Mouse (Mus musculus) 3T3-L1 (cell line): ENCODE measurements at regions not wholly inside any gene's neighbourhood (a gene's known extent, or its start where the extent isn't known, plus 50 kb on each side); places are given as distances from the start of the nearest gene placed in this dataset.

Experiments used
- DNase-seq: peaks from one replicate; pipeline ENCODE4 v3.0.0-alpha.2; 2015; ENCODE audit warnings: low read depth, low spot score

- DNase-seq: peak; percentile 8
These were observed 106.3 kb downstream of the Cysltr2 start for GRCm38 (mm10) chr14:72942571-72942970.

- no peak for DNase-seq
These were observed 109.9 kb downstream of the Cysltr2 start for GRCm38 (mm10) chr14:72939067-72939393.

DNA sequence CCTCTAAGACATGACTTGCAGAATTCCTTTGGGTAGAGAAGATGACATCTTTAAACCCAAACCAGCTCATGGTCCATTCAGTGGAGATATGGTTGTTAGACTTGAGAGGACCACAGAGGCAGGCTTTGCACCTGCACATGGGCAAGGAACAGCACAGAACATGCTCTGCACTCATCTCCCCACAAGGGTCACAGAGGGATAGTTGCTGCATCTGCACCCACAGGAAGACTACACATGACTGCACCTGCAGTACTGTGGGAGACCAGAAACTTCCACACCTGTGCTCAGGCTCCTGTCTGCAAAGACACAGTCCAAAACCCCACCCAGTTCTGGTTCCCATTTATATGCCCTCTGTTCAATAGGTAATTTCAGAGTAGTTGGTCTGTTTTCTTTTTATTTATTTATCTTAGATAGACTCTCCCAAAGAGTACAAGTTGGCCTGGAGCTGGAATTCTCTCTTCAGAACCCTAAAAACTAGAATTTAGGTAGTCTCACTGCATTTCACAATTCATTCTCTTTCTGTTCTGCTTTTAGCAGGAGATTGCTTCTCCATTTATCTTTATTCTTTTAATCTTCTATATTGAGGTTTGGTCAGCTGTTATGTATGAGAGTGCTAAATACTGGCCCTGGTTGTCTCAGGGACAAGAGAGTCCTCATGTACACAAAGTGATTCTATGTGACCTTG lies 110.4 kb downstream of the Cysltr2 start:
- DNase-seq: no peak

- DNase-seq: no peak
These were observed 115.3 kb downstream of the Cysltr2 start for GRCm38 (mm10) chr14:72933598-72933997.

DNA sequence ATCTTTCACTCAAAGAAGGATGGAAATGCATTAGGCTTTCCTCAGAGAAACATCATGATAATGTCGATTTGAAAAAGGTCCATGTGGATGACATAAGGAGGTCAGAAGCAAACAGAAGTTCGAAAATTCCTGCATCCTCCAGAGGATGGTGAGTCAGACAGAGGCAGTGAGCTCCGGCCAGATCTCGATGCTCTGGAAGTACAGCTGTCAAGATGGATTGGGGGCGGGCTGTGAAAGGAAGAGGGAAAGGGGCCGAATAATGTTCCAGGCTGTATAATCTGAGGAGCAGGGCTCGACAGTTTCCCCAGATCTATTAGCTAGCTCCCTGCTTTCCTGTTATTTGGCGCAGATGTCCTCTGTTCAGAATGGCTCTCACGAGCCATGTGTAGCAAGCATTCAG lies 116.6 kb downstream of the Cysltr2 start:
- DNase-seq: peak; percentile 58

DNA sequence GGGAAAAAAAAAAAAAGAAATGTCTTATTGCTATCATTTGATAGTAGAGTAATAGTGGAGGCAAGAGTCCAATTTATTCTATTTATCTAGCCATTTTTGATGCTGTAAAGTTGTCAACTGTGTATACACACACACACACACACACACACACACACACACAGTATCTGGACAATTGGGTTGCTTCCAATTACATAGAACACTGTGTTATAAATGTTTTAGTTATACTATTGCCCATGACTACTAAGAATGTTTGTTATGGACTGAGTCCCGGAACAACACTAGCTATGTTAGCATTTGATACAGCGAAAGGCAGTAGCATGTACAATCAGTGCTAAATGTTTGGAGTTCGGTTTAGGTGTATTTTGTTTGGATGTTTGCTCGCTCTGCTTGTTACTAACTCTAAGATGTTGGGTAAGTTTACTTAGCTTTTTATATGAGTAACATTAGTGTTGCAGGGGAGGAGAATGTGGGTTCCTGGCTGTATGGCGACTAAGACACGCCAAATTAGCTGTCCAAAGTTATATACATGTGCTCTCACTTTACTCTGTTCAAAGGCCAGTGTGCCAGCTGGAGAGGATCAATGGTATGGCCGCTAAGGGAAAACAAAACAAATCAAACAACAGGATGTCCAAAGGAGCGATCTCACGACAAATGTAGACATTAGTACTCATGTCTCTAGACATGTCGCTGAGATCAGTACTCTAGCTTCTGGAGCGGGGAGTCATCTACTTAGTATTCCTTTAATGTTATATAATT lies 147.6 kb downstream of the Cysltr2 start:
- DNase-seq: no peak

- no peak for DNase-seq
These were observed 149.3 kb downstream of the Cysltr2 start for GRCm38 (mm10) chr14:72899630-72900029.

DNA sequence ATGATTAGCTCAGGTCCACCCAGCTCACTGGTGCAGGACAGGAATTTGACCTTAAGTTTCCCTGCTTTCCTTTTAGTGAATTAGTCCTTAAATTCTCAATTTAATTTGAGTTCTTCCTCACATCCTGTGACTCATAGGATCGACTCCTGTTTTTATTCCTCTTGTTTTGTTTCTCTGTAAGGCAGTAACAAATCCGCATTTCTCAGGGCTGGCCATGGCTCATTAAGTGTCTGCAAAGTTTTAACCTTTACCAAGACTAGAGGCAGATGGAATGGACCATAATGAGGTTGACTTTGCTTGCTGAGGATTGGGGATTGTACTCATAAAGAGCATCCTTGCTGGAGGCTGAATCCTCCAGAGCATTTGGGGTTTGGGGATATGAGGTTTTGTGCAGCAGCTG lies 156.6 kb downstream of the Cysltr2 start:
- DNase-seq: peak; percentile 31

GRCm38 (mm10) chr14:72889663-72890062 lies 159.3 kb downstream of the Cysltr2 start:
- DNase-seq: no peak

DNA sequence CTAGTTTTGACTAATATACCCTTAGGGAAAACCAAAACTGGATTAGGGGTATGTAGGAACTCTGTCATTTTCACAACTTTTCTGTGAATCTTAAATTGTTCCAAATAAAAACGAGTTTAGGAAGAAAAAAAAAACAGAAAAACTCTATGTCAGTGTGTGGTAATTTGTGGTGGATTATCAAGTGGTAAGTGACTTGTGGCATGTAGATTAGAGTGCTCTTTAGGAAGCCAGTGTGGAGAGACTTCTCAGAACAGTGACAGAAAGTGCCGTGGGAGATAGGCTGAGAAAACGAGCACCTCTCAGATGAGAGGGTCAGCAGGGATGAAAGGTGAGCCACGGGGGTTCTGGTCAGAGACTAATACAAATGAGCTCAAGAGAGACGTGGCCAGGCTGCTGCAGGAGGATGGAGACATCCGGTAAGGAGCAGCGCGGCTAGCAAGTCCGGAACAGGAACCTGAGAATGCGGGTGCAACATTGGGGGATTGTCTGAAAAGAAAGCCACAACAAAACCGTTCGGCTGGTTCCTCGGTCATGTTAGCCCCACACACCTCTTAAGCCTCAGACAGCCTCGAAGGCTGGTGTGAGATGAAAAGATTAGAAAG lies 161.3 kb downstream of the Cysltr2 start:
- DNase-seq: no peak

- no peak for DNase-seq
These were observed 162.0 kb downstream of the Cysltr2 start for GRCm38 (mm10) chr14:72886935-72887369.

DNA sequence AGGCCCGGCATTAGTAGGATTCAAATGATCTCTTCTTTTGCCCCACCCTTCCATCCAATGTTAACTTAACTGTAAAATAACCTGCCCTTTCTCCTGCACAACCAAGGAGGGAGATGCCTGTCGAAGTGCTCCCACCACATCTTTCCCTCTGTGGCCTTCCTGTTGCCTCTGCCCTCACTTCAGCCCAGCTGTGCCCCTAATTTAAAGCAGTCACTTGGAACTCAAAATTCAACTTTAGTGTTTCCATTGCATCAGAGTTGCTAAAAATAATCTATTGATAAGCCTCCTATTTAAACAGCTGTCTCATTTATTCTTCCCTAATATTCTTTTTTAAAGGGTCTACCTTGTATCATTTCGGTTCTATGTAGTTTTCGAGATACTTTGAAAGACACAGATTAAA lies 163.1 kb downstream of the Cysltr2 start:
- no peak for DNase-seq

DNA sequence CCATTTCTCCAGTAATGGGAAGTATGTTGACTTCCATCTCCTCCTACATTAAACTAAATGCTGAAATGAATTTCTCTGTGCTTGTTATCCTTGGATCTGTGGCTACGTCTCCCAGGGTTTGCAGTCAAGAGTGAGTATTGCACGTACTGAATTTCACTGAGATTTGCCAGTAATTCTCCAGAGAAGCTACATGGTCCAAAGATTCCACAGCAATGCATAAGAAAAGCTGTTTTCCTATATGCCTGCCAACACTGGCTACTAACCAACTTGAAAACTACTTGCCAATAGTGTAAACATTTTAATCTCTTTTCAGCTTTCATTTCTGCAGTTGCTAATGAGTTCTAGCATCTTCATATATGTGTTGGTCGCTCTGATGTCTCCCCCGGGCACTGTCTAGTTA lies 164.4 kb downstream of the Cysltr2 start:
- DNase-seq: peak; percentile 7

DNA sequence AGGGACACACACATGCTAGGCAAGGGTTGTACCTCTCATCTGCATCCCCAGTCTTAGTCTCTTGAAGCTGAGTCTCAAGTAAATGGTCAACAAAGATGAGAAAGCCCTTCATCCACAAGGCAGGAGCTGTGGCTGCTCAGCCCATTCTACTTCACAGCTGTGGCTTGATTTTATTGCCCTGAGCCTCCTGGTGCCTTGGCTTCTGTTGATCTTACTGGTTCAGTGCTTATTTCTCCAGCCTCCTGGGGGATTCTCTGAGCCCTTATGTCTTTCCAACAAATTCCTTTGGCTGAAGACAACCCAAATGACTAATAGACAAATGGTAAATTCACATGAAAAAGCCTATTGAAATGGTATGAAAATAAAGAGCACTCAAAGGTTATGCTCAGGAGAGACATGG lies 167.3 kb upstream of the Fndc3a start:
- DNase-seq: peak; percentile 20

- no peak for DNase-seq
These were observed 163.7 kb upstream of the Fndc3a start for GRCm38 (mm10) chr14:72873494-72873893.

DNA sequence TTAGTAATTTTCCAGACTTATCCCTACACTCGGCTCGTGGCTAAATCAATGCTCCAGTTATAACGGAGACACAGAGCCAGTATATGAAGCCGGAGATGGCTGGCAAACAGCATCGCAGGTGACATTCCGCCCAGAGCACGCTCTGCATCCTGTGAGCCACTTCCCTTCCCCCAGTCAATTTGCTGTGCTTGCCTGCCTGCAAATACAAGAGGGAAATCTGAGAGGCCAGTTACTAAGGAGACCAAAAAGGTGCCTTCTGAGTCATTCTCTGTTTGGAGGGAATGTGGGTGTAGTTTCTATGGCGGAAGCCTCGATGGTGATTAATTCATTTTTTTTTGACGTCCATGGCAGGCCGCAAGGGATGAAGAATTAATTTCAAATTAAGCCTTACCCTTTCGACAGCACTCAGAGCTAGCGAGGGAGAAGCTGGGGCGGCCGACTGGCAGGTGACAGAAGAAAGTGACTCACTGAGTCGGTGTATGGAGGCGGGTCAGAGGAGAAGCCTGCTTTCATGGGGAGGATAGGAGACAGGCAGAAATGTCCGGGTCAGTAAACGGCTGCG lies 159.5 kb upstream of the Fndc3a start:
- peak; percentile 65 for DNase-seq

DNA sequence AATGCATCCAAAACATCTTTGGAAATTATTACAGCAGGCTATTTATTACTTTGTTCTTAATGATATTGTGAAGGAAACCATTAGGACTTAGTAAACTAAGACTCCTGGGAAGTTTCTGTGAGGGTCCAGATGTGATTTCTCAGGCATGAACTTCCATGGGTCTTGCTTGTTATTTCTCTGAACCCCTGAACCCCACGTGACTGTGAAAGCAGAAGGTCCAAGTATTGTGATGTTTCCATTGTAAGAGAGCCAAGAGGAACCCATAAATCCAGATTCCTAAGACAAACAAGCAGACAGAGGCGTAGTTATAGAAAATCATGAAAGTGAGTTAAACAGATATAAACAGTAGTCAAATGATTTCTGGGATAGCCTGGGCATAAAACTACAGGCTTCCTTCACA lies 157.1 kb upstream of the Fndc3a start:
- DNase-seq: no peak

- DNase-seq: no peak
These were observed 155.7 kb upstream of the Fndc3a start for GRCm38 (mm10) chr14:72865531-72865930.

DNA sequence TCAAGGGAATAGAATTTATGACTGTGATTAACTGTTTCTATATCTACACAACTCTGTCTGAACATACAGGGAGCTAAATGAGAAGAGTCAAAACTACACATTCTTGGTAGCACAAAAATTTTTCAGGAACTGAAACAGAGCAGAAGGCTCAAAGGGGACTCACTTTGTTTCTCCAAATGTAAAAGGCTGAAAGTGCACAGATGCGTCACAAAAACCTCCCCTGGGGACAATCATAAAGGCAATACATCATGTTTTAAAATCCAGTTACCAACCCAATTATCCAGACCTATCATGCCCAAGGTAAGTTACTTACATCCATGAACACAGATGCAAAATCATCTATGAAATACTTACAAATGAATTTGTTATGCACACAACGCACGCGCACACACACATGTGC lies 155.0 kb upstream of the Fndc3a start:
- DNase-seq: no peak

GRCm38 (mm10) chr14:72864130-72864529 lies 154.3 kb upstream of the Fndc3a start:
- DNase-seq: no peak

GRCm38 (mm10) chr14:72862806-72863526 lies 153.2 kb upstream of the Fndc3a start:
- no peak for DNase-seq

- no peak for DNase-seq
These were observed 144.4 kb upstream of the Fndc3a start for GRCm38 (mm10) chr14:72854226-72854625.
